Mouse (Mus musculus) testis, adult 2 months (tissue): ENCODE data around the gene Ccnt1.

ENCODE experiments used
- CTCF ChIP-seq: fragments of 200-500 bp; IDR thresholded peaks from 2 replicates; pipeline ENCODE4 v1.5.1; 2012; ENCODE audit warnings: low read depth, mild to moderate bottlenecking, inconsistent platforms, low read length, moderate library complexity; ENCODE audit not compliant: control insufficient read depth, insufficient read depth, insufficient replicate concordance
- POLR2A ChIP-seq: fragments of 200-500 bp; IDR thresholded peaks from 2 replicates; pipeline ENCODE4 v1.6.1; 2012; ENCODE audit warnings: low read depth, mild to moderate bottlenecking, inconsistent platforms, low read length, moderate library complexity; ENCODE audit not compliant: control insufficient read depth

GRCm38 (mm10) chr15:98607557-98607956 lies 36.8 kb upstream of the Ccnt1 start:
- TF ChIP-seq POLR2A (no peak), CTCF (no peak)
